Mouse (Mus musculus) layer of hippocampus, adult 18-20 months (tissue): ENCODE measurements around the gene Otc. TPM values are rescaled to one million over a fixed set of nuclear protein-coding genes. Genes with fewer than 3 reads are reported as not detected.

Source experiments
- DNase-seq, 2 experiments: peaks; one replicate each; pipeline ENCODE4 v3.0.0; 2022; ENCODE audit warnings: low spot score in 2 of 2
- long read RNA-seq: library from polyadenylated mRNA; stranded (forward); transcript quantifications from one replicate; pipeline ENCODE4 v2.0.0, GENCODE M21; 2021
- total RNA-seq, 2 experiments: library from RNA; stranded (reverse); gene quantifications; 2 replicates each; pipeline ENCODE4 v1.2.3; 2021

Otc gene
- total RNA-seq = not detected
- long read RNA-seq = 0 reads

DNA sequence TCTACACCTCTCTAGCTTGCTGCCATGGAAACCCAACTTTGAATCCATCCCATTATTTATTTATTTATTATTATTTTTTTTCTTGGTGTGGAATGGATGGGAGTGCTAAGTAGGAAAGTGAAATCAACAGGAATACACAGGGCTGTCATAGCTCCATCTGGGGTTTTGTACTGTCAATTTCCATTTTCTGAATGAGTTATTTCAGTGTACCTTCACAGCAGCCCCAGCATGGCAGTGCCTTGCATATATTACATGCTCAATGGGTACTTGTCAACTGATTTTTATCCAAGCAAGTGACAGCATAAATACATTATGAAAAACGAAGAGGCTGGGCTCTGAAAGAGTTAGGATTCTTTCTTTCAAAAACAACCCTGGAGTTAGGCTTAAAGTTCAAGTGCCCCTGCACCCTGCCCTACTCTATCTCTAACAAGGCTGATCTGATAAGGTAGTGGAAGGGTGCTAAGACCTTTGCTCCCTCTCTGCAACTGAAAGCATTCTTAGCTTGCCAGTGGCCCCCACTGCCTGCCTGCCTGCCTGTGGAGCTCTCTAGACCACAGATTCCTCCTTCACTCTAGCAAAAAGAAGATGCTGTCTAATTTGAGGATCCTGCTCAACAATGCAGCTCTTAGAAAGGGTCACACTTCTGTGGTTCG is at the start of gene Otc:
Otc (plus strand) TSS at position 454 of the 653 bp plus-strand sequence.
- DNase-seq = no peak

DNA sequence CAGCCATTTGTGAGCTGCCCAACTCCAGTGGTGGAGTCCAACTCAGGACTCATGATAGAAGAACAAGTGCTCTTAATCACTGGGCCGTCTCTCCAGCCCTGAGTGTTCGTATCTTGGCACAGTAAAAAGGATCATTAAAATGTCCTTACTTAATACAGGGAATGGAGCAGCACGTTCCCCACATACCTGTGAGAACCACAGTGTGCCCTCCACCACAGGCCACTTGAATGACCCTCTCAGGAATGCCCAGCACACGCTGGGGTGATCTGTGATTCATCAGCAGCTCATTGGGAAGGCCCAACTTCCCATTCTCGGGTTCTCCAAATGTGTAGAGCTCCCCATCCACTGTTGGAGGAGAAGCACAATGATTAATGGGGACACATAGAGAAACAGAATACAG is 46.2 kb upstream of the Otc start:
- DNase-seq = no peak

- DNase-seq = peak in 1 of 2 experiments; percentile 37
Observed at GRCm38 (mm10) chrX:10215972-10216371, 36.1 kb upstream of the Otc start.

- peak; percentile 82 to 91 for DNase-seq
Observed at GRCm38 (mm10) chrX:10216410-10216949, 35.6 kb upstream of the Otc start, which contains the start of gene Rpgr. Gene Rpgr (minus strand): TSS chrX:10216920.

GRCm38 (mm10) chrX:10219281-10219680 is 32.8 kb upstream of the Otc start:
- peak in 1 of 2 experiments; percentile 18 for DNase-seq

DNA sequence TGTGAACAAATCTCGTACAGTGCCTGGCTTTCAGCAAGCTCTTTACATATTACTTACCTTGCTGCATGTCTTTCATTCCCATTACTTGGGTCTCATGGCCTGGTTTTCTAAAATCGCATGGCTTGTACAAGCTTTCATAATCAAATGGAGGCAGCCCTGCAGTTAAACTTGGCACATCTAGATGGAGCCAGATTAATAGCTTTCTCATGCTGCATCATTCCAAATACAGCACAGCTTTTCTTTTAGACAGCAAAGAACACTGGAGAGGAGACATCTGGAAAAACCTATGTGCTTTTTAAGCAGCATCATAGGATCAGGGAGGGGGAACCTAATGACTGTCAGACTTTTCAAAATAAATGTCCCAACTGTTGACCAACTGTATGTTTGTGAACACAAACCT is 19.1 kb upstream of the Otc start:
- peak in 1 of 2 experiments; percentile 46 for DNase-seq

DNA sequence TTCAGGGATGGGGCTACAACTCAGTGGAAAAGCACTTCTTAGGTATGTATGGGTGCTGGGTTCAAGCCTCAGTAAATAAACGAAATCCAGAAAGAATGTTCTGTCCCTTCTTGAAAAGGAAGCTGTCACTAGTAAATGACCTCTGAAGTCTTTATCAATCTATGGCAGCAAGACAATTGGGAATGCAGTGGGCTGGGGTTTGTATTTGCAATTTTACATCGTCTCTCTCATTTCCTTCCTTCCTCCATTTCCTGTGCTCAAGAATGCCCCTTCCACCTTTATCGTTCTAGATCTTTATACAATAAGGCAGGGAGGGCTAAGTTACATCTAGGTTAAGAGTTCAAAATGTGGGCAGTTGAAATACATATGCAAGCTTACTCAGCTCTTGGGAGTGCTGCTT is 17.5 kb upstream of the Otc start:
- no peak for DNase-seq

- DNase-seq = no peak
Observed at GRCm38 (mm10) chrX:10239515-10239914, 12.6 kb upstream of the Otc start.

- no peak for DNase-seq
Observed at GRCm38 (mm10) chrX:10243916-10244315, 8.2 kb upstream of the Otc start.

DNA sequence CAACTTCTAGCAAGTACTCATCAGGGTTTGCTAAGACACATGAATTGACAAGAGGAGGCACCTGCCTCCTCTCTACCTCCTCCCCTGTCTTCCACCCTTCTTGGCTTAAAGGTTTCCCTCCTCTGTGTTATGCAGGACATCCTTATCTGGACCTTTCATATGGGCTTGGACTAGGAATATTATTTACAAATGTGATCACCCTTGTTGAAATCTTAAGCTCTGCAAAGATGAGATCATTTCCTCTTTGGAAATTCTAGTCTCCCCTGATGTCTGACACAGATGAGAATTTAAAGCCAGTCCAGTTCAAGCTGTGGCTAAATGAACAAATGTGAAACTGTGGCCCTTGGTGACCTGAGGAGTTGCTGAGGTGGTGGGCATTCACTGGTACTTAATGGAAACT is 748 bp upstream of the Otc start:
- DNase-seq = no peak

GRCm38 (mm10) chrX:10257774-10258173 is 5.7 kb downstream of the Otc start:
- no peak for DNase-seq

GRCm38 (mm10) chrX:10258260-10258659 is 6.2 kb downstream of the Otc start:
- DNase-seq = no peak

- DNase-seq = no peak
Observed at GRCm38 (mm10) chrX:10268308-10268707, 16.2 kb downstream of the Otc start.

- peak in 1 of 2 experiments; percentile 6 for DNase-seq
Observed at GRCm38 (mm10) chrX:10268761-10269437, 16.8 kb downstream of the Otc start.

GRCm38 (mm10) chrX:10297341-10297740 is 45.2 kb downstream of the Otc start:
- DNase-seq = no peak

DNA sequence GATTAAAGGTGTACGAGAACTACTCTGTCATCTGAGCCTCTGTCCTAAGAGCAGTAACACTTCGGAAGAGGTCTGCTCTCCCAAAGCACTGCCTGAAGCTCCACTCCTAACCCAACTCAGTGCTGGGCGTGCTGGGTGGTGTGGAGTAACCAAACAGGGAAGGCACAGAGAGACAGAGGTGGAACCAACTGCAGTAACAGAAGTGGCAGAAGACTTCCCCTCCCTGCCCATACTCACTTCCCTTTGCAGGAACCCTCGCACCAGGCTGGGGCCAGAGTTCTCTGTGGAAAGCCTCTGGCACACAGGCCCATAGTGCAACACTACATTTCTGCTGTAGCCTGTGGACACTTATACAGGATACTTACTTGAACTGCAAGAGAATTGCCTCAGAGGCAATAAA is 66.1 kb downstream of the Otc start:
- no peak for DNase-seq

- DNase-seq = no peak
Observed at GRCm38 (mm10) chrX:10330246-10330645, 78.1 kb downstream of the Otc start.

GRCm38 (mm10) chrX:10331749-10332148 is 79.6 kb downstream of the Otc start:
- no peak for DNase-seq

DNA sequence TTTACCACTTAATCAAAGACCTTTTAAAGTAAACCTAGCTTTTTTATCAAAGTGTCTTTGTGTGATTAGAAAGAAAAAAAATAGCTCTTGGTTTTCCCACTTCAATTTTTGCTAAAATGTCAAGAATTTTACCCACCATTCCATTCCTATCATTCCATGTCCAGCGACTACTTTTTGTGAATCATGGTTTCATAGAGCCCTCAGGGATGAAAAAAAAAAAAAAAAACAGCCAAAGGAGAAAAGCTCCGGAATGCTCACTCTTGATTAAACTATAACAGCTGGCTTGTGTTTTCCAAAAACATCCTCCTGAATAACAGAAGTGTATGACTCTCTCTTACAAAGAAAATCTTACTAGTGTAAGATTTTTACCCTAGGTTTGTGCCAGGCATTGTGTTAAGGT is 84.7 kb downstream of the Otc start:
- DNase-seq = no peak

DNA sequence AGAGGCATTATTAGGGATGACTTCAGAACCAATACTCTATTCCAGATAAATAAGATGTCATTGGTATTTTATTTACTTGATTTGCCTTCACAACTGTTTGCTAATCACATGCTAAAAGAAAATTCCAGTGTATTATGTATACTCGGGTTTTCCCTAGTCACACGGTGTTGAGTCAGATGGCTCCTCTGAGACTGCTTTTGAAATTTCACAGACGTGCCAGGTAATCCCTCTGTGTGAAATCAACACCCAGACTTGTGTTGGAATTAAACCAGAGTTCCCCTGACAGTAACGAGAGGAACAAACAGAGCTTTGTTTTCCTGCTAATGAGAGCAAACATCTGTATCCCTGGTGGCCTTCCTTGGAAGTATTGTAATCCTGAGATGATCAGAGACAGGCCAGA is 103.8 kb downstream of the Otc start:
- no peak for DNase-seq
